Mouse (Mus musculus): Measurements from ENCODE around the gene Pde7b.

Gene Pde7b

GRCm38 (mm10) chr10:20507732-20508412 is 217.0 kb downstream of the Pde7b start:
- TF ChIP-seq GATA4 (IDR thresholded peaks at IDR 0.05; ENCODE audit: insufficient replicate concordance, low read length): no peak

GRCm38 (mm10) chr10:20507069-20507468 is 217.8 kb downstream of the Pde7b start:
- TF ChIP-seq GATA4 (IDR thresholded peaks at IDR 0.05; ENCODE audit: insufficient replicate concordance, low read length): no peak

- no peak for TF ChIP-seq GATA4 (IDR thresholded peaks at IDR 0.05; ENCODE audit: insufficient replicate concordance, low read length)
These were observed 219.4 kb downstream of the Pde7b start for GRCm38 (mm10) chr10:20505454-20505853.

GRCm38 (mm10) chr10:20504800-20505199 is 220.1 kb downstream of the Pde7b start:
- TF ChIP-seq GATA4 (IDR thresholded peaks at IDR 0.05; ENCODE audit: insufficient replicate concordance, low read length): no peak

- TF ChIP-seq GATA4 (IDR thresholded peaks at IDR 0.05; ENCODE audit: insufficient replicate concordance, low read length): no peak
These were observed 221.4 kb downstream of the Pde7b start for GRCm38 (mm10) chr10:20503265-20504025.

- TF ChIP-seq GATA4 (IDR thresholded peaks at IDR 0.05; ENCODE audit: insufficient replicate concordance, low read length): no peak
These were observed 223.7 kb downstream of the Pde7b start for GRCm38 (mm10) chr10:20501221-20501620.

- TF ChIP-seq GATA4 (IDR thresholded peaks at IDR 0.05; ENCODE audit: insufficient replicate concordance, low read length): no peak
These were observed 229.8 kb downstream of the Pde7b start for GRCm38 (mm10) chr10:20495051-20495450.

- TF ChIP-seq GATA4 (IDR thresholded peaks at IDR 0.05; ENCODE audit: insufficient replicate concordance, low read length): no peak
These were observed 230.9 kb downstream of the Pde7b start for GRCm38 (mm10) chr10:20493826-20494455.

- TF ChIP-seq GATA4 (IDR thresholded peaks at IDR 0.05; ENCODE audit: insufficient replicate concordance, low read length): no peak
These were observed 232.5 kb downstream of the Pde7b start for GRCm38 (mm10) chr10:20492216-20492964.

- no peak for TF ChIP-seq GATA4 (IDR thresholded peaks at IDR 0.05; ENCODE audit: insufficient replicate concordance, low read length)
These were observed 234.1 kb downstream of the Pde7b start for GRCm38 (mm10) chr10:20490775-20491174.

- TF ChIP-seq GATA4 (IDR thresholded peaks at IDR 0.05; ENCODE audit: insufficient replicate concordance, low read length): no peak
These were observed 234.6 kb downstream of the Pde7b start for GRCm38 (mm10) chr10:20490281-20490680.

GRCm38 (mm10) chr10:20486461-20487253 is 238.2 kb downstream of the Pde7b start:
- peak; percentile 42; the same call in 1 of the 2 replicates for TF ChIP-seq GATA4 (IDR thresholded peaks at IDR 0.05; ENCODE audit: insufficient replicate concordance, low read length)

- TF ChIP-seq GATA4 (IDR thresholded peaks at IDR 0.05; ENCODE audit: insufficient replicate concordance, low read length): no peak
These were observed 239.1 kb downstream of the Pde7b start for GRCm38 (mm10) chr10:20485816-20486215.

- no peak for TF ChIP-seq GATA4 (IDR thresholded peaks at IDR 0.05; ENCODE audit: insufficient replicate concordance, low read length)
These were observed 245.4 kb downstream of the Pde7b start for GRCm38 (mm10) chr10:20479481-20479880.
